Mouse (Mus musculus) liver, adult 2 months (tissue): ENCODE data around the gene Slc37a2. TPM values are rescaled to one million over a fixed set of nuclear protein-coding genes. Genes with fewer than 3 reads are reported as not detected.
"Not testable (repeated sequence)": the region's sequence is repeated elsewhere in the genome, so short reads cannot be mapped to it uniquely, and the experiment has no call there.

Experiments
- DNase-seq: peaks from one replicate; pipeline ENCODE4 v3.0.0-alpha.2; 2011; ENCODE audit warnings: low read depth, low spot score; ENCODE audit errors: extremely low read depth
- H3K27ac ChIP-seq: fragments of 200-500 bp; replicated peaks from 2 replicates; pipeline ENCODE4 v1.5.1; 2012; ENCODE audit warnings: low read depth, mild to moderate bottlenecking, control low read depth, inconsistent platforms, low read length; ENCODE audit not compliant: insufficient read depth
- H3K27me3 ChIP-seq: fragments of 200-500 bp; 2 replicates; pipeline ENCODE4 v1.6.1; 2012; ENCODE audit warnings: mild to moderate bottlenecking, moderate library complexity, low read length, inconsistent platforms; ENCODE audit not compliant: control insufficient read depth, insufficient read depth
- H3K36me3 ChIP-seq: fragments of 200-500 bp; 2 replicates; pipeline ENCODE4 v1.6.1; 2012; ENCODE audit warnings: low read length, inconsistent platforms; ENCODE audit not compliant: control insufficient read depth, insufficient read depth
- H3K4me1 ChIP-seq: fragments of 200-500 bp; 2 replicates; pipeline ENCODE4 v1.6.1; 2011; ENCODE audit warnings: low read length; ENCODE audit not compliant: control insufficient read depth, insufficient read depth
- H3K4me3 ChIP-seq: fragments of 200-500 bp; 2 replicates; pipeline ENCODE4 v1.5.1; 2011; ENCODE audit warnings: low read depth, mild to moderate bottlenecking, control low read depth, low read length, moderate library complexity; ENCODE audit not compliant: insufficient read depth
- H3K79me2 ChIP-seq: fragments of 200-500 bp; 2 replicates; pipeline ENCODE4 v1.6.1; 2012; ENCODE audit warnings: inconsistent platforms, mild to moderate bottlenecking, low read length, moderate library complexity; ENCODE audit not compliant: control insufficient read depth, insufficient read depth
- H3K9ac ChIP-seq: fragments of 200-500 bp; 2 replicates; pipeline ENCODE4 v1.6.1; 2012; ENCODE audit warnings: low read depth, mild to moderate bottlenecking, control low read depth, inconsistent platforms, low read length
- CTCF ChIP-seq: fragments of 200-500 bp; IDR thresholded peaks from 2 replicates; pipeline ENCODE4 v1.5.1; 2011; ENCODE audit warnings: low read depth, low read length, control low read depth
- POLR2A ChIP-seq: fragments of 200-500 bp; IDR thresholded peaks from 2 replicates; pipeline ENCODE4 v1.6.1; 2011; ENCODE audit warnings: low read length, control low read depth; ENCODE audit not compliant: insufficient read depth; ENCODE audit errors: extremely low read depth
- WGBS: fragments of 180-500 bp; shearing (Covaris S2); methylation state at CpG from one replicate; pipeline ENCODE4 v1.1.7; 2018; 5-methylcytosine and 5-hydroxymethylcytosine counted together
- polyA plus RNA-seq: library from polyadenylated mRNA; depleted of rRNA; stranded (reverse); fragments of >200 nt; gene quantifications from 2 replicates; pipeline ENCODE4 v1.2.3, GENCODE M21; 2012; rRNA removed
- total RNA-seq: library from RNA; depleted of rRNA; stranded (reverse); fragments of >200 nt; gene quantifications from 2 replicates; pipeline ENCODE4 v1.2.3, GENCODE M21; 2014; rRNA removed

The Slc37a2 gene
- total RNA-seq (1.8 TPM in 2 replicates), polyA plus RNA-seq (1.7 TPM in 2 replicates)

- Histone ChIP-seq H3K79me2 (no peaks in the 10 kb centered on the region), H3K9ac (peak within 1 kb of the TSS; percentile 50), H3K36me3 (no peaks in the 10 kb centered on the region), H3K4me3 (peak within 1 kb of the TSS; percentile 76), H3K27ac (no peak within 1 kb of the TSS), H3K4me1 (peaks cover 4% of the 10 kb centered on the region), H3K27me3 (no peaks in the 10 kb centered on the region)
- no peak for TF ChIP-seq CTCF
- TF ChIP-seq POLR2A = no peak
- peak; percentile 66 for DNase-seq
- 1% methylated on average over 38 of the region's 38 CpGs for WGBS
Observed at GRCm38 (mm10) chr9:37255149-37255888, at the start of gene Slc37a2. Gene Slc37a2, minus strand, starts transcription at chr9:37255738.

DNA sequence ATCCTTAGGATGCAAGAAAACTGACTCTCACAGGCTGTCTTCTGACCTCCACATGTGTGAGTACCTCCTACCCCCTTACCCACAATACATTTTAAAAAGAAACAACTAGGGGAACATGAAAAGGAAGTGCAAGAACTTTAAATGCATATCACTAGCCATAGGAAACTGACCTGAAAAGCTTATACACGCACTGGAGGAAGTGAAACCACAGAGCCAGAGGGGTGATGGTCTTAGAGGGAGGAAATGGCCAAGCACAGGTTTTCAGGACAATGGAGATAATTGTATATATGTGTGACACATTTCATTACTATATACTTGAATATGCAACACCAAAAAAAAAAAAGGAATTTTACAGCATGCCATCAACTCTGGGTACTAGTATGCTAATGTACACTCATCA is 46.2 kb upstream of the Slc37a2 start:
- no peak for TF ChIP-seq CTCF
- TF ChIP-seq POLR2A = no peak

GRCm38 (mm10) chr9:37300501-37300900 is 45.0 kb upstream of the Slc37a2 start:
- H3K79me2 ChIP-seq, H3K27ac ChIP-seq, H3K4me3 ChIP-seq, H3K27me3 ChIP-seq, DNase-seq, H3K36me3 ChIP-seq, H3K4me1 ChIP-seq, H3K9ac ChIP-seq: not testable (repeated sequence)
- WGBS = 79% methylated on average over 1 of the region's 1 CpGs

More for the DNA sequence above, 46.2 kb upstream of the Slc37a2 start:
- no peaks in the 10 kb centered on the region for H3K79me2 ChIP-seq
- DNase-seq = no peak
- no peak overlapping the region for H3K9ac ChIP-seq
- no peak overlapping the region for H3K27ac ChIP-seq
- WGBS = 86% methylated on average over 1 of the region's 1 CpGs
- H3K4me1 ChIP-seq = no peaks in the 10 kb centered on the region
- H3K4me3 ChIP-seq = no peak overlapping the region
- H3K36me3 ChIP-seq = no peaks in the 10 kb centered on the region
- no peaks in the 10 kb centered on the region for H3K27me3 ChIP-seq

- no peak overlapping the region for H3K27ac ChIP-seq
- no peak for TF ChIP-seq POLR2A
- TF ChIP-seq CTCF = no peak
- H3K79me2 ChIP-seq = no peaks in the 10 kb centered on the region
- no peaks in the 10 kb centered on the region for H3K27me3 ChIP-seq
- H3K4me1 ChIP-seq = no peaks in the 10 kb centered on the region
- H3K4me3 ChIP-seq = no peak overlapping the region
- H3K36me3 ChIP-seq = no peaks in the 10 kb centered on the region
- DNase-seq = no peak
- H3K9ac ChIP-seq = no peak overlapping the region
Observed at GRCm38 (mm10) chr9:37295586-37295985, 40.0 kb upstream of the Slc37a2 start.

DNA sequence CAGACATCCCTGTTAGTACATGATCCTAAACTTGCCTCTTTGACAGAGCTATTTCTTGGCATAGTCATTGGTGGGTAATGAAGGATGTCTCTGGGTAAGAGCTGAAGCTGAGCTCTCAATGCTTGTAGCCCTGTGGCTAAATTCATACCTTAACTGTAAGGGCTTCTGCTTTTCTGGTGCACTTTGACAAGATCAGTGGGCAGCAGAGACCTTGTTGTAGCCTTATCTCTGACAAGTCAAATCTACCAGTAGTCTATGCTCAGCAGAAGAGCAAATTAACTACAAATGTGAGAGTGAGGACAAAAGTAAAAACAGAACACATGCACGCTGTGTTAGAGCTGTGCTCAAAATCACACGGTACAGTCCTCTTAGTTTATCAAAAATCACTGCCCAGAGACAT is 11.1 kb upstream of the Slc37a2 start:
- no peak for DNase-seq
- no peaks in the 10 kb centered on the region for H3K79me2 ChIP-seq
- WGBS = 93% methylated on average over 2 of the region's 2 CpGs
- H3K4me3 ChIP-seq = no peak overlapping the region
- no peaks in the 10 kb centered on the region for H3K27me3 ChIP-seq
- no peaks in the 10 kb centered on the region for H3K4me1 ChIP-seq
- no peak overlapping the region for H3K27ac ChIP-seq
- no peak overlapping the region for H3K9ac ChIP-seq
- TF ChIP-seq POLR2A = no peak
- no peak for TF ChIP-seq CTCF
- no peaks in the 10 kb centered on the region for H3K36me3 ChIP-seq

DNA sequence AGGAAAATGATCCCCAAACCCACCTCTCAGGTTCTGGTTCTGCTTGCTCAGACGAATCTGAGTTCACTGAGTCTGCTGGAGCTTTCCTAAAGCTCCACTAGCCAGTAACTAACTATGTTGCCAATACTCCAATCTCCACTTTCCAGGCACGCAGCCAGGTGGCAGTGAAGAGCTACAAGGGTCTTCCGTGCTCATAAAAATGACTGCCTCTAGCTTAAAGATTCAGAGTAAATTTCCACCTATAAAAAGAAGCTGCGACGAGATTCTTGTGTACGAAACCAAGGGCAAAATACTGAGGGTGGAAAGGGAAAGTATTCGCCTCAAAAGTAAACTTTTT is 319 bp upstream of the Slc37a2 start:
- WGBS = 35% methylated on average over 7 of the region's 7 CpGs
- Histone ChIP-seq H3K27me3 (no peaks in the 10 kb centered on the region), H3K36me3 (no peaks in the 10 kb centered on the region), H3K27ac (no peak overlapping the region), H3K4me3 (no peak overlapping the region), H3K79me2 (no peaks in the 10 kb centered on the region), H3K4me1 (peaks cover 4% of the 10 kb centered on the region), H3K9ac (no peak overlapping the region)
- peak; percentile 34 for DNase-seq
- TF ChIP-seq CTCF = peak; percentile 57; the same call in 1 of the 2 replicates
- TF ChIP-seq POLR2A = no peak
